Mouse (Mus musculus) kidney, embryonic 14.5 days (tissue): ENCODE measurements around the gene Nfat5. TPM values are rescaled to one million over a fixed set of nuclear protein-coding genes. Genes with fewer than 3 reads are reported as not detected.

Experiments used
- ATAC-seq: fragments of 200-750 bp; cut with Nextera tagmentation; 2 replicates; pipeline ENCODE4 v1.8.0; 2017; ENCODE audit warnings: moderate number of reproducible peaks, mild to moderate bottlenecking, moderate TSS enrichment, moderate library complexity; ENCODE audit not compliant: low FRiP score, low TSS enrichment
- H3K27ac ChIP-seq: fragments of 300-500 bp; sonication (generic); 2 replicates; pipeline ENCODE4 v1.5.1; 2014; ENCODE audit warnings: low read depth, mild to moderate bottlenecking, low read length, moderate library complexity, mixed read lengths
- H3K27me3 ChIP-seq: fragments of 300-500 bp; sonication (generic); 2 replicates; pipeline ENCODE4 v1.6.1; 2014; ENCODE audit warnings: mild to moderate bottlenecking, low read length; ENCODE audit not compliant: control insufficient read depth, insufficient read depth
- H3K36me3 ChIP-seq: fragments of 300-500 bp; sonication (generic); 2 replicates; pipeline ENCODE4 v1.6.1; 2014; ENCODE audit warnings: low read length, mixed read lengths; ENCODE audit not compliant: control insufficient read depth, insufficient read depth
- H3K4me1 ChIP-seq: fragments of 300-500 bp; sonication (generic); 2 replicates; pipeline ENCODE4 v1.6.1; 2014; ENCODE audit warnings: low read length, mixed read lengths; ENCODE audit not compliant: control insufficient read depth, insufficient read depth
- H3K4me2 ChIP-seq: fragments of 300-500 bp; sonication (generic); replicated peaks from 2 replicates; pipeline ENCODE4 v1.6.1; 2014; ENCODE audit warnings: low read depth, mild to moderate bottlenecking, low read length
- H3K4me3 ChIP-seq: fragments of 300-500 bp; sonication (generic); 2 replicates; pipeline ENCODE4 v1.5.1; 2014; ENCODE audit warnings: mild to moderate bottlenecking, low read length
- H3K9ac ChIP-seq: fragments of 300-500 bp; sonication (generic); 2 replicates; pipeline ENCODE4 v1.6.1; 2014; ENCODE audit warnings: low read depth, mild to moderate bottlenecking, low read length, moderate library complexity
- H3K9me3 ChIP-seq: fragments of 300-500 bp; sonication (generic); 2 replicates; pipeline ENCODE4 v1.6.1; 2016; ENCODE audit warnings: low read length; ENCODE audit not compliant: control insufficient read depth
- WGBS: fragments of 180-500 bp; shearing (Covaris S2); extraction: QIAGEN DNeasy Blood & Tissue Kit; methylation state at CpG from one replicate; pipeline ENCODE4 v1.1.7; 2014; 5-methylcytosine and 5-hydroxymethylcytosine counted together
- polyA plus RNA-seq: library from polyadenylated mRNA; unstranded; fragments of >200 nt; fragmentation: Nextera tagmentation; extraction: Ambion mirVana; gene quantifications from 2 replicates; pipeline ENCODE4 v1.2.1, GENCODE M21; 2014

The Nfat5 gene
- polyA plus RNA-seq, 1 experiment from 2014 or later = 33.9 TPM

GRCm38 (mm10) chr8:107278571-107278970 lies 14.7 kb upstream of the Nfat5 start:
- H3K36me3 ChIP-seq = no peaks in the 10 kb centered on the region
- no peaks in the 10 kb centered on the region for H3K27me3 ChIP-seq
- 85% methylated on average over 1 of the region's 1 CpGs for whole genome bisulfite sequencing
- H3K9me3 ChIP-seq = no peaks in the 10 kb centered on the region
- H3K4me1 ChIP-seq = 0 out of 2 replicates have a peak, but pooled peaks cover 7% of the 10 kb centered on the region
- H3K9ac ChIP-seq = no peak overlapping the region
- H3K27ac ChIP-seq = no peak overlapping the region
- H3K4me3 ChIP-seq = no peak overlapping the region
- ATAC-seq = no peak
- H3K4me2 ChIP-seq = no peak overlapping the region

- no peak overlapping the region for H3K4me3 ChIP-seq
- no peaks in the 10 kb centered on the region for H3K9me3 ChIP-seq
- H3K36me3 ChIP-seq = no peaks in the 10 kb centered on the region
- H3K27me3 ChIP-seq = no peaks in the 10 kb centered on the region
- ATAC-seq = no peak
- no peaks in the 10 kb centered on the region for H3K4me1 ChIP-seq
- no peak overlapping the region for H3K9ac ChIP-seq
- no peak overlapping the region for H3K27ac ChIP-seq
- 66% methylated on average over 9 of the region's 9 CpGs for WGBS
- no peak overlapping the region for H3K4me2 ChIP-seq
Observed at GRCm38 (mm10) chr8:107286686-107287085, 6.6 kb upstream of the Nfat5 start.

- WGBS = 73% methylated on average over 5 of the region's 5 CpGs
- no peak for ATAC-seq
Observed at GRCm38 (mm10) chr8:107287522-107287921, 5.7 kb upstream of the Nfat5 start.

GRCm38 (mm10) chr8:107291171-107291601 lies 2.1 kb upstream of the Nfat5 start:
- Histone ChIP-seq H3K4me2 (no peak overlapping the region), H3K9ac (no peak overlapping the region), H3K9me3 (no peaks in the 10 kb centered on the region), H3K27ac (no peak overlapping the region), H3K4me3 (no peak overlapping the region), H3K36me3 (no peaks in the 10 kb centered on the region; the same call in 1 of the 2 replicates), H3K27me3 (no peaks in the 10 kb centered on the region), H3K4me1 (peaks cover 12% of the 10 kb centered on the region; the same call in 1 of the 2 replicates)
- no peak for ATAC-seq
- WGBS = 90% methylated on average over 4 of the region's 4 CpGs

More at GRCm38 (mm10) chr8:107287522-107287921, 5.7 kb upstream of the Nfat5 start:
- Histone ChIP-seq H3K4me1 (peaks cover 3% of the 10 kb centered on the region; the same call in 1 of the 2 replicates), H3K9me3 (no peaks in the 10 kb centered on the region), H3K27ac (no peak overlapping the region), H3K4me3 (no peak overlapping the region), H3K9ac (no peak overlapping the region), H3K27me3 (no peaks in the 10 kb centered on the region), H3K36me3 (no peaks in the 10 kb centered on the region), H3K4me2 (no peak overlapping the region)

- Histone ChIP-seq H3K4me1 (peaks cover 14% of the 10 kb centered on the region; the same call in 1 of the 2 replicates), H3K4me2 (peak overlapping the region; percentile 63), H3K4me3 (peak overlapping the region; percentile 100), H3K9me3 (no peaks in the 10 kb centered on the region), H3K36me3 (peaks cover 3% of the 10 kb centered on the region; the same call in 1 of the 2 replicates), H3K27me3 (no peaks in the 10 kb centered on the region), H3K27ac (peak overlapping the region; percentile 98), H3K9ac (peak overlapping the region; percentile 96)
- WGBS = 54% methylated on average over 18 of the region's 18 CpGs
- ATAC-seq = peak; percentile 34
Observed at GRCm38 (mm10) chr8:107292119-107292927, 947 bp upstream of the Nfat5 start.

- under 1% methylated on average over 66 of the region's 98 CpGs for WGBS
- H3K27me3 ChIP-seq = no peaks in the 10 kb centered on the region
- peak overlapping the region; percentile 100 for H3K4me3 ChIP-seq
- peak overlapping the region; percentile 96 for H3K9ac ChIP-seq
- H3K27ac ChIP-seq = peak overlapping the region; percentile 98
- peak overlapping the region; percentile 63 for H3K4me2 ChIP-seq
- H3K36me3 ChIP-seq = peaks cover 3% of the 10 kb centered on the region; the same call in 1 of the 2 replicates
- ATAC-seq = peak; percentile 65
- peaks cover 14% of the 10 kb centered on the region; the same call in 1 of the 2 replicates for H3K4me1 ChIP-seq
- H3K9me3 ChIP-seq = no peaks in the 10 kb centered on the region
Observed at GRCm38 (mm10) chr8:107293641-107294628, 665 bp downstream of the Nfat5 start.

- Histone ChIP-seq H3K36me3 (peaks cover 5% of the 10 kb centered on the region; the same call in 1 of the 2 replicates), H3K27ac (no peak overlapping the region), H3K27me3 (no peaks in the 10 kb centered on the region), H3K4me1 (peaks cover 14% of the 10 kb centered on the region; the same call in 1 of the 2 replicates), H3K4me3 (peak overlapping the region; percentile 100; the same call in 1 of the 2 replicates), H3K9me3 (no peaks in the 10 kb centered on the region), H3K4me2 (peak overlapping the region; percentile 63), H3K9ac (peak overlapping the region; percentile 96; the same call in 1 of the 2 replicates)
- WGBS = 78% methylated on average over 1 of the region's 1 CpGs
- no peak for ATAC-seq
Observed at GRCm38 (mm10) chr8:107295450-107295849, 2.2 kb downstream of the Nfat5 start.

GRCm38 (mm10) chr8:107311876-107312275 lies 18.6 kb downstream of the Nfat5 start:
- H3K4me2 ChIP-seq = no peak overlapping the region
- H3K4me3 ChIP-seq = no peak overlapping the region
- H3K27ac ChIP-seq = no peak overlapping the region
- no peaks in the 10 kb centered on the region for H3K4me1 ChIP-seq
- H3K27me3 ChIP-seq = no peaks in the 10 kb centered on the region
- no peak for ATAC-seq
- no peak overlapping the region for H3K9ac ChIP-seq
- no peaks in the 10 kb centered on the region for H3K36me3 ChIP-seq
- H3K9me3 ChIP-seq = no peaks in the 10 kb centered on the region
